Mouse (Mus musculus) neutrophil, adult 5-6 weeks (primary cell): ENCODE measurements around the gene Fam92b. TPM values are rescaled to one million over a fixed set of nuclear protein-coding genes. Genes with fewer than 3 reads are reported as not detected.

Experiments used
- ATAC-seq: fragments of 151-379, 151-347 bp; 2 replicates; pipeline ENCODE4 v1.8.0; 2017; ENCODE audit warnings: mild to moderate bottlenecking, moderate TSS enrichment; ENCODE audit not compliant: insufficient number of reproducible peaks, poor library complexity, low FRiP score, severe bottlenecking; ENCODE audit errors: extremely low read depth
- total RNA-seq: library from RNA; stranded (forward); fragments of 200-1000 nt; gene quantifications from 2 replicates; pipeline ENCODE4 v1.2.3, GENCODE M21; 2017

The Fam92b gene
- total RNA-seq, 1 experiment from 2014 or later: not detected

- ATAC-seq: no peak
Measured at GRCm38 (mm10) chr8:120191633-120192032, 14.4 kb upstream of the Fam92b start.

DNA sequence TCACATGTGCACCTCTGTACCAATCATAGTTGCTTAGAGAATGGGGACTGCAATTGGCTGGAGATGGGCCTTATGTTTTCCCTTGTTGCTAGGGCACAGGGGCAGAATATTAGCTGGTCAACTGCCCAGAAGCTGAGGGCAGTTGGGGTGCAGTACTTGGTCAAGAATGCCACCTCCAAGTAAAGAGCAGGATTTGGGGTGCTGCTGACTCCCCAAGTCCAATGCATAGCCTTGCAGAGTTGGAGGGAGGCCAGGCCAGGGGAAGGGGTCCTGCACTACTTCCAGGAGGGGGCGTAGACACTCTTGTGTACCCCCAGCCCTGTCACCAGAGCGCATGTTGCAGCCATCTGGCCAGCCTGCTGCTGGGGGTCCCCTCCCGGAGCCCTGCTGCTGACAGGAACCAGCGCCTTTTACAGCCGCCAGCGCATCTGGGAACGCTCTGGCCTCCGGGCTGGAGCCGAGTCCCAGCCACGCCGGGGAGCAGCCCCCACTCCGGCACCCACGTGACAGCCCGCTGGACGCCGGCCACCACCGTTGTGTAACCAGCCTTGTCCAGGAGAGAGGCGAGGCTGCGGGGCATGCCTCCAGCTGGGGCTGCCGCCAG, 13.6 kb upstream of the Fam92b start:
- no peak for ATAC-seq

DNA sequence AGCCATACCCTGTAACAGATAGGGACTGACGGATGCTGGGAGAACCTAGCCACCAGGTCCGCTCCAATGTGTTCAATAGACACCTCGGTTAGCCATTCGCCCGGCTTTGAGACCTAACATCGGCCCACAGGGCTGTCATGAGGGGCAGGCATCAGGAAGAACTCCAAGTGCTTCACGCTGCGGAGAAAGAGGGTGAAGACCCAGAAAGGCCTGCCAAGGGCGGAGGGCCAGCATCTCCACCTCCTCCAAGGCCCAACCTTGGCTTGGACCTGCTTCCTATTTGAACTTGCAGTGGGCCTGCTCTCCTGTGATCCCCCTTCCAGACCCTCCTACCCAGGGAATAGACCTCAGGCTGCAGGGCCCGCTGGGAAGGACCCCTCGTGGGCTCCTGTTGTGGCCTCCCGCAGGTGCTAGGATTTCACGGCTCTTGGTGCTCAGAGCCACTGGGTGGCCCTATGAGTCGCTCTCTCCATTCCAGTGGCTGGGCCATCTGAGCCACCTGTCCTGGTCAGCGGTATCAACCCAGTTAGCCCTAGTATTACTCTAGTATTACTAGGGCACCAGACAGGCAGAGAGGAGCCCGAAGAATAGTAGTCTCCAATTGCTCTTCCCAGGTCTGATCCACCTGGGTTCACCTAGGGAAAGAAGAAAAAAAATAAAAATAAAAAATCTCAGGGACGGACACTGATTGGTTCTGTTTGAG, 13.0 kb upstream of the Fam92b start:
- no peak for ATAC-seq

DNA sequence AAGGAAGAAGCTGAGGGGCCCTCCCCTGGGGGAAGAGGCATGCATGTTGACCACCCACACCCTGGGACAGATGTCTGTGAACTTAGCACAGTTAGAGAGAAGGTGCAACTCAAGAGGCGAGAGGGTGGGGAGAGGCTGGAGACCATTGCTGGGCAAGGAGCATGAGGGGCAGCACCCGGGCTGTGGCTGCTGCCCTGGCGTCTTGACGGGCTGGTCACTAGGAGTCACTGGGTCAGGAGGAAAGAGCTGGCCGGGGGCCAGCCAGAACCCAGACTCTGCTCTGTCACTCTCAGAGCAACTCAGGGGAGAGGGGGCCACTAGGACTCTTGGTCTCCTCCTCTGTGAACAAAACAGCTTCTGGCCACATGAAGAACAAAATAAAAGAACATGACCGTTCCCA, 12.2 kb upstream of the Fam92b start:
- ATAC-seq: no peak

DNA sequence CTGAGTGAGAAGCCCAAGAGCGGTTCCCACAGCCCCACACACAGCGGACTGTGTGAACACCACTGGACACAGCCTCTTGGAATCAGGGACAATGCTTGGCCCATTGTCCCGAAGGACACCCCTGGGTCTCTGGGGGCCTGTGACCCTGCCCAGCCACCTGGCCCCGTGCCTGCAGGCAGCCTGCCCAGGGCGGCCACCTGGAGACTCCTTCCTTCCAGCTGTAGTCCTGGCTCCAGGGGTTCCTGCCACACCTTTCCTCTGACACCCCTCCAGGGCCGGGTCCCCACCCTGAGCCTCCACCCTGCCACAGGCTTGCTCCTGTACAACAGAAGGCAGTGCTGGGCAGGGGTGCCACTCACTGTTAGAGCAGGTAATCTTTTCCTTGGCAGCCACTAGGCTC, 11.2 kb upstream of the Fam92b start:
- ATAC-seq: no peak

- no peak for ATAC-seq
Measured at GRCm38 (mm10) chr8:120186454-120186853, 9.2 kb upstream of the Fam92b start.

DNA sequence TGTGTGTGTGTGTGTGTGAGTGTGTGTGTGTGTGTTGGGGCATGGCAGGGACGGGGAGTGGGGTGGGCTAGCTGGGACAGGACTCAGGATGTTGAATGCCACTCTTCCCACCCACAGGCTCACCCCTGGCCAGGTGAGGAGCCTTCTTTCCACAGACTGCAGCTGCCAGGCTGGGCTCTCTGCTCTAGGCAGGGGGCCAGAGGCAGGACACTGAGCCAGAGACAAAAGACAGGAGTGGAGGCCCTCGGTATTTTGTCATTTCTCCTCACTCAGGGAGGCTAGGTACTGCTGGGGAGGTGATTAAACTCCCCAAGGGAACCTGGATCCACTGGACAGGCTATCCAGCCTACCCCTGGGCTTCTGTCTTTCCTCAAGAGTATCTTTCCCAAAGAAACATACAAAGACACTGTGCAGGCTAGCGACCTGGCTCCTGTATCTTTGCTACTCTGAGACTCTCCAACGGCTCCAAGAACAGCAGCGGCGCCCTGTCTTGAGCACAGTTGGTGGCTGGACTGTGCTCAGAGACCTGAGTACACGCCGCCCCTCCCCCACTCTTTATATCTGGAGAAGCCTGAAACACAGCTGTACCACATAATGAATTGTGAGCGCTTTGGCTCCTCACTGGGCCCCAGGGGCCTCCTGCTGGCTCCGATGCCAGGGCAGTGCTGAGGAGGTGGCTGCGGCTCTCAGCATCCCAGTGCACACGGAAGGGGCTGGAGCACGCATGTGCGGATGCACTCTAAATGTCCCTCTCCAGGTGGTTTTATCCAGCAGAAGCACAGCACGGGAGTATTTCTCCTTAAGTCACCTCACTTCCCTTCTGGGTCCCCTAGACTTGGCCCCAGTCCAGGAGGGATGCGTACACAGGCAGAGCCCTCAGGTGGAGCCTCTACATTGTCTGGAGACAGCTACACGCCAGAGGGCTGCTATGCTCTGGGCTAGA, 7.9 kb upstream of the Fam92b start:
- ATAC-seq: no peak

- no peak for ATAC-seq
Measured at GRCm38 (mm10) chr8:120184366-120184765, 7.1 kb upstream of the Fam92b start.

DNA sequence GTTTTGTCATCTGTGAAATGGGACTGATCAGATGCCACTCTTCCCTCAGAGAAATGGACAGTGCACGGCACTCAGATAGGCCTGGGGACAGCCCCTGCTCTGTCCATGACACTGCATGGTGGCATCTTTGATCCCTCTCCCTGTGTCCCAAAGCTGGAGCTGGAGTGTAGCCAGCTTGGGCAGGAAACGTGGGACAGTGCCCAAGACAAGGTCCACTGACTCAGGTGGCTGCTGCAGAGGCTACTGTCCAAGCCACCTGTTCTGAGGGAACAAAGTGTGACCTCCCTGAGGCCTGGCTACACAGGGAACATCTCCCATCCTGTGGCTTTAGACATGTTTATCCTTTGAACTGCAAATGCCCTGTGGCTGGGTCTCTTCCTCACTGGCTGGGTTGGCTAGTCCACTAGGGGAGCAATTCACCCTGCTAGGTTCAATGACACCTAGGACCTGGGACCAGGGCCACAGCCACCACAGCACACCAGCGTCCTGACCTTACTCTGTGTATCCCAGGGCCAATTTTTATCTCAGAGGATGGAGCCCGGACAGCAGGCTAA, 4.7 kb upstream of the Fam92b start:
- ATAC-seq: no peak

DNA sequence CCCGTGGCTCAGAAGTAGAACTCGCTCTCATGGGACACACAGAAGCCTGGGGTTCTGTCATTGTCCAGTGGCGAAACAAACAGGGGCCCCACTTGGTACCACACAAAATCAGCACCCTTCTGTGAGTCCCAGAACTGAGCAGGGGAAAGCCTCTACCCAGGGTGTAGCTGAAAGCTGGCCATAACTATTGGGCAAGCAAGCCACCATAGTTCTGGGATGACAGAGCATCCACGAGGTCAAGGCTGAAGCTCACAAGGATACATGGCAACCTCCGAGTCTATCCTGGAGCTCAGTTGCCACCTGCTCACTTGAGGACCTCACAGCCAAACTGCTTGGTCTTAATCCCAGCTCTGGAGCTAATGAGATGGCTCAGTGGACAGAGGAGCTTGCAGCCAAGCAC, 4.0 kb upstream of the Fam92b start:
- no peak for ATAC-seq

DNA sequence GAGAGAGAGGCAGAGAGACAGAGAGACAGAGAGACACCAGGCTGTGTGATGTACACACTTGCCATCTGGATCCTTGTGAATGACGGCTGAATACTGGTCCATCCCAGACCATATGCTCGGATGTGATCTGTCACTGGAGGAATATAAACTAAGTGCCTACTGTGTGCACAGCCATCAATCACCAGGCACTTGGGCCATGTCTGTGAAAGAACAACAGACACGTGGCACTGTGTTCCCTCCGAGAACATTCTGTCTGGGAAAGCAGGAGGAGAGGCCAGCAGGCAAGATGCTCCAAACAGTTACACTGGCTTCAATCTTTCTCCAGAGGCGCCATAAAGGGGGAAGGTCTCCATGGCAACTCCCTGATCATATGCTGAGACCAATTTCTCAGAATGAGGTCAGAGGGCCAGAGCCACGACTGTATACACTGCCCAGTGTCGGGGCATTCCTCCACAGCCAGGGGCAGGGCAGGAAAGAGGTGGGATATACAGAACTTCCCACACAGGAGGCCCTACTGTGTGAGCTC, 3.2 kb upstream of the Fam92b start:
- no peak for ATAC-seq

GRCm38 (mm10) chr8:120179027-120179431, 1.8 kb upstream of the Fam92b start:
- peak; percentile 65 for ATAC-seq

DNA sequence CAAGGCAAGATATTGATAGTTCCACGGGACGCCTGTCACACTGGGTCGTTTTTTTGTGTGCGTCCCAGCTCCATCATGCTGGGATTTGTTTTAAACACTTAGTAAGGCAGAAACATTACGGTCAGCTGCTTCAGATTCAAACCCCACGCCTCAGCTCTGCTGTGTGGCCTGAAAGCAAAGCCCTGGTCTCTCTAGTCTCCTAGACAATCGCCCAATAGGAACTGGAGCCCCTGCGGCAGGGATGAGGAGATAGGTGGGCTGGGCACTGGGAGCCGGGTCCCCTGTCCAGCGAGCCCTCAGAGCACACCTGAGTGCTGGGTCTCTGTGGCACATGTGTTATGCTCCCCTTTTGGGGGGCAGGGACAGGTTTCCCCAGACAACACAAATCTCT, 853 bp upstream of the Fam92b start:
- ATAC-seq: no peak

DNA sequence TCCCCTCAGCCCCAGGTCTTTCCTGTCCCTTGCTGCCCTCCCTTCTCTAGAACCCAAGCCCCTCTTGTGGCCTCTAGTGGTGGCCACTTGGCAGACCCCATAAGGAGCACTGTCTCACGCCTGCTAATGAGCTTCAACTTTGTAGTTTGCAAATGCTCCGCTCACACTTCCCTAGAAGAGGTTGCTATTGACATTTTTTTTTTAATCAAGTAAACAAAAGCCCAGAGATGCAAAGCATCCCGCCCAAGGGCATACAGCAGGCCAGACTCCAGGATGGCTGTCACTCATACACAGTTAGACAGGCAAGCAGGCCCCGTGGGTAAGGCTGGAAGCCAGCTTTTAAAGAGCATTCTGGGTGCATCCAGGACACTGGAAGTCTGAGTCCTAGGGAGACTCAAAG, 661 bp downstream of the Fam92b start:
- ATAC-seq: no peak

DNA sequence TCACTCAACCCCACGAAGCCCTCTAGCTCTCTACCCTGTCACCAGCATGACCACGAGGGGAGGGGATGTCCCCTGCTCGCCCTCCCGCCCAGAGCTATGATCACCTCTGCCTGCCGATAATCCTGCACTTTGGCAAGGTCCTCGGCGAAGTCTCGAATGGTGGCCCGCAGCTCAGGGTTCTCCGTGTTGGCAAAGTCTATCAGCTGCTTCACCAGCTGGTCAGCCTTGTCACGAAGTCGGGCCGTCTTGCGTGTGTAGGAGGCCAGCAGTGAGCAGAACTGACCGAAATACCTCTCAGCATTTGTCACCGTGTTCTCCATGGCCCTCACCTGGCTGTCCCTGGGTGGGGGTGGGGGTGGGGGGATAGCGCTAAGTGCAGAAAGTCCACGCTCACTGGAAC, 2.7 kb downstream of the Fam92b start:
- no peak for ATAC-seq

GRCm38 (mm10) chr8:120173195-120173594, 4.1 kb downstream of the Fam92b start:
- ATAC-seq: no peak

GRCm38 (mm10) chr8:120169119-120169518, 8.1 kb downstream of the Fam92b start:
- ATAC-seq: no peak

GRCm38 (mm10) chr8:120167821-120168220, 9.4 kb downstream of the Fam92b start:
- ATAC-seq: no peak

GRCm38 (mm10) chr8:120167136-120167535, 10.1 kb downstream of the Fam92b start:
- ATAC-seq: no peak
